Mouse (Mus musculus) mammary gland, adult 2 months (tissue): ENCODE results near the gene Elmsan1. TPM values are rescaled to one million over a fixed set of nuclear protein-coding genes. Genes with fewer than 3 reads are reported as not detected.

Experiments
- polyA plus RNA-seq: library from polyadenylated mRNA; depleted of rRNA; stranded (reverse); fragments of >200 nt; gene quantifications from 2 replicates; pipeline ENCODE4 v1.2.3, GENCODE M21; 2012; ENCODE audit warnings: low replicate concordance; rRNA removed

Gene Elmsan1
- 16.9 and 31.0 TPM in 2 replicates for polyA plus RNA-seq

DNA sequence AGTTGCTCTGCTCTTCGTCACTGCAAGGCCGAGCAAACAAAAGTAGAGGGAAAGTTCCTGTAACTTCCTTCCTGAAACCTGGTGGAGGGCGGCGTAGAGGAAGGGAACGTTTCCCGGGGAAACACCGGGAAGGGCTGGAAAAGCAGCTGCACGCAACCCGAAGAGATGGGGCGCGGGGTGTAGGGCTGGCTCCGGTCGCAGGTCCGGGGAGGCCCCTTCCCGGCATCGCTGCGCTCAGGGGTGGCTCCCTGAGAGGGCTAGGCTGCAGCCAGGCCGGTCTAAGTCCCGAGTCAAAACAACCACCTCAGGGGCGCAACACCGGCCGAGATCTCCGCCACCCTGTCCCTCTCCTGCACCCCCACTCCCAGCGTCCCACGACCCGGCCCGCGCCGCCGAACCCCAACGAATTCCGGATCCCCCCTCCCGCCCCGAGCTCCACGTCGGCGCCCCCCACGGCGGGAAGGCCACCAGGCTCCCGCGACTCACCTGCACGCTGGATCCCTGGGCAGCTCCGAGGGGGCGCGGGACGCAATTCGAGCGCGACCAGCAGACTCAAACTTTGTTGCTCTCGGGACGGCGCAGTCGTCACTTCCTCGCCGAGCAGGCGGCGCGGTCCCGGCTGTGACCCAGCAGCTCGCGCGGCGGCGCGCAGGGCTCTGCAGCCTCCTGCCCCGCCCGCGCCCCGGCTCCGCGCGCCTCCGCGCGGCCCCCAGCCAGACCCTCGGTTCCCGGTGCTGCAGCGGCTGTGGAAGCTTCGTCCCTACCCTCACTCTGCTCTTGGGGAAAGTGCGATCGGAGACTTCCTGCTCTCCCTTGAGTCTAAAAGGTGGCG, at the start of gene Elmsan1:
TSS of gene Elmsan1 (minus strand) at position 593 of the 832 bp plus-strand sequence.

DNA sequence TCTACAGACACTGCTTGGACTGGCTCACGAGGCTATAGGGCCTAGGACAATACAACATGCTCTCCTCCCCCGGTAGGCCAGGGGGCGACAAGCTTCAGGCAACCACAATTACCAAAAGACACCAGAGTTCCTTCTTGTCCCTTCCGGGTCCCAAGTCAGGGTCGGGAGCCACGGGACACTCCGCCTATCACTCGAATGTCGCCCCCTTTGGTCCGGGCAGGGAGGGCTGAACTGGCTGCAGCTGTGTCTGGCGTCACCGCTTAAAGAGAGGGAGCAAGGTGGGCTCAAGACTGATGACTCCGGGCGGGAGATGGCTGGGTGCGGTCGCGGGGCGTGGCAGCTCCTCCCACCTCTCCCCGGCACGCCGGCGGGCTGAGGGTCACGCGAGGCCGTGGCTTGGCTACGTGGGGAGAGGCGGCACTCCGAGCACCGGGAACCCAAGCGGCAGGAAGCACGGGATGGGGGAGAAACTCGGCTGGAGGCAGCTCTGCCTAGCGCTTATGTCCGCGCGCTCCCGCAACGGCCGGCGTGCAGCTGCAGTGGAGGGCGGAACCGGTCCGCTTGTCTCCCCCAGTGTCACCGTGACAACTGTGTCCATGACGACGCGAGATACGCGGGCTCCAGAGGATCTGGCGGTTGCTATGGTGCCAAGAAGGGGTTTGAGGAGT, 70.6 kb downstream of the Elmsan1 start, which contains the start of gene Pnma1:
TSS of gene Pnma1 (minus strand) at position 536 of the 668 bp plus-strand sequence.

DNA sequence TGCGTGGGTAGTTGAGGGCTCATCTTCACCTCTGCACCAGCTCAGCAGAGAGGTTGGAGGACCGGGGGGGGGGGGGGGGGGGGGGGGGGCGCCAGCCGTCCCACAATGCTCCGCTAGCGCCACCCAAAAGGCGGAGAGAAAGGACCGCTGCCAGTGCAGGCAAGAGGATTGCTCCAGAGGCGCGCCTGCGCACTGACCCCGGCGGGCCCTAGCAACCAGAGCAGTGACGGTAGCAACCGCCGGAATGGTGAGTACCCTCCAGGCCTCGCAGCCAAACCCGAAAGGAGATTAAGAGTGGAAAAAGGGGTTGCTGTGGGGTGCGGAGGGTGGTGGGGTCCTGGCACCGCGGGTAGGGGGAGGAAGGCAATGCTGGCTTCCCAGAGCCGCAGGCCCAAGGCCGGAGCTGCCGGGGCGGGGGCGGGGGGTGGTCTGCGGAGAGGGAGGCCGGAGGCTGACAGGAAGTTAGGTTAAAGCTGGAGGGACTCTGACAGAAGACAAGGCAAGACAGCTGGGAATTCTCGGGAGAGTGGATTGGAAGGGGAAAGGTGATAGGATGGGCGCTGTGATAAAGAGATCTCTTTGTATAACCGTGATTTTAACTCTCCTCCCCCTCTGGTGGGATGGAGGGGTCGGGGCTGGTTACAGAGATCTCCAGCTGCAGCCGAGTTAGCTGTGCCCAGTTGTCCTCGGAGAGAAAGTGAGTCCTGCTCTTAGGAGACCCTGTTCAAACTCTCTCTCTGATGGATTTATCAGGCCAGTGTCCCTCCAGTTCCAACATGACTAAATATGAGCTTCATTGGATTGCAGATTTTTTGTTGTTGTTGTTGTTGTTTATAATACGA, 104.3 kb downstream of the Elmsan1 start, which contains the start of gene Dnal1:
TSS of gene Dnal1 (plus strand) at position 214 of the 842 bp plus-strand sequence.

DNA sequence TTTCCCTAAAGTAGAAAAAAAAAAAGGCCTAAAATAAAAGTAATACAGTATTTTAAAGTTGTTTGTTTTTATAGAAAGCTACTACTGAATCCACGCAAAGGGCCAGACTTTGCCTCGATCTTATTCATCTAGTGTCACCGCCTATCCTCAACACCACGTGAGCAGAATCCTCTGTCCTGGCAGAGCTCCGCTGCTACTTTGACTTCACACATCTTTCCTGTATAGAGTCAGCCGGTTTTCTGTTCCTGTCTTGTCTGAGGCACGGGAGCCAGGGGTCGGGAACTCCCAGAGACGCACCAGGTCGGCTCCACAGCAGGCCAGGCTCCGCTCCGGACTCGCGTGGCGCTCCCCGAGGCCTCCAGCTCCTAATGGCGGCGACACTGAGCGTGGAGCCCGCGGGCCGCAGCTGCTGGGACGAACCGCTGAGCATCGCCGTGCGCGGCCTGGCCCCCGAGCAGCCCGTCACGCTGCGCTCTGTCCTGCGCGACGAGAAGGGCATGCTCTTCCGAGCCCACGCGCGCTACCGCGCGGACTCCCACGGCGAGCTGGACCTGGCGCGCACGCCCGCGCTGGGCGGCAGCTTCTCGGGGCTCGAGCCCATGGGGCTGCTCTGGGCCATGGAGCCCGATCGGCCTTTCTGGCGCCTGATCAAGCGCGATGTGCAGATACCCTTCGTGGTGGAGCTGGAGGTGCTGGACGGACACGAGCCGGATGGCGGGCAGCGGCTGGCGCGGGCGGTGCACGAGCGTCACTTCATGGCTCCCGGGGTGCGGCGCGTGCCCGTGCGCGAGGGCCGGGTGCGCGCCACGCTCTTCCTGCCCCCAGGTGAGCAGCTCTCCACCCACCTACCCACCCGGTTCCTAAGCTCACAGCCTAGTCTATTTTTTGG, 117.8 kb downstream of the Elmsan1 start, which contains the start of gene Acot6:
TSS of gene Acot6 (plus strand) at position 51 of the 889 bp plus-strand sequence.

Other genes starting within 250 kb of the Elmsan1 start
- not detected in 2 replicates for gene Heatr4, start 234.0 kb downstream of the Elmsan1 start, polyA plus RNA-seq
- gene Acot2, start 231.0 kb downstream of the Elmsan1 start, polyA plus RNA-seq, result 14.3 and 32.4 TPM in 2 replicates
- 11.4 and 23.0 TPM in 2 replicates for gene Acot1, start 209.4 kb downstream of the Elmsan1 start, polyA plus RNA-seq
- 2.0 and 8.2 TPM in 2 replicates for gene Acot4, start 180.5 kb downstream of the Elmsan1 start, polyA plus RNA-seq
- 0.43 TPM in 1 of 2 replicates, not detected in the other for gene Gm49366, start 179.9 kb downstream of the Elmsan1 start, polyA plus RNA-seq
- gene Acot3, start 166.7 kb downstream of the Elmsan1 start, polyA plus RNA-seq, result not detected in 2 replicates
- 0.08 TPM in 1 of 2 replicates, not detected in the other for gene Acot5, start 149.6 kb downstream of the Elmsan1 start, polyA plus RNA-seq
- gene Acot6, start 118.2 kb downstream of the Elmsan1 start, polyA plus RNA-seq, result 4.1 and 4.4 TPM in 2 replicates
- gene Dnal1, start 104.5 kb downstream of the Elmsan1 start, polyA plus RNA-seq, result 2.0 and 3.9 TPM in 2 replicates
- 0.14 and 0.23 TPM in 2 replicates for gene Pnma1, start 70.4 kb downstream of the Elmsan1 start, polyA plus RNA-seq
- gene Ptgr2, start 66.4 kb upstream of the Elmsan1 start, polyA plus RNA-seq, result 9.0 and 17.3 TPM in 2 replicates
- 14.3 and 25.5 TPM in 2 replicates for gene Zfp410, start 98.0 kb upstream of the Elmsan1 start, polyA plus RNA-seq
- gene Coq6, start 142.8 kb upstream of the Elmsan1 start, polyA plus RNA-seq, result 56.7 and 97.7 TPM in 2 replicates
- gene Fam161b, start 143.0 kb upstream of the Elmsan1 start, polyA plus RNA-seq, result 0.73 and 1.6 TPM in 2 replicates
- gene Entpd5, start 190.1 kb upstream of the Elmsan1 start, polyA plus RNA-seq, result 9.5 and 21.1 TPM in 2 replicates
- 0.11 and 0.32 TPM in 2 replicates for gene Bbof1, start 190.2 kb upstream of the Elmsan1 start, polyA plus RNA-seq
- gene Rnf113a2, start 198.3 kb upstream of the Elmsan1 start, polyA plus RNA-seq, result 2.7 and 4.5 TPM in 2 replicates
- 47.1 and 147 TPM in 2 replicates for gene Aldh6a1, start 232.1 kb upstream of the Elmsan1 start, polyA plus RNA-seq
- gene Lin52, start 232.5 kb upstream of the Elmsan1 start, polyA plus RNA-seq, result 10.2 and 27.2 TPM in 2 replicates